Mouse (Mus musculus): ENCODE results near the gene Tssk4. TPM values are rescaled to one million over a fixed set of nuclear protein-coding genes. Genes with fewer than 3 reads are reported as not detected.

Tssk4 gene
- total and polyA plus RNA-seq, 2 experiments from 2014 or later = 0.16 to 0.28 TPM

DNA sequence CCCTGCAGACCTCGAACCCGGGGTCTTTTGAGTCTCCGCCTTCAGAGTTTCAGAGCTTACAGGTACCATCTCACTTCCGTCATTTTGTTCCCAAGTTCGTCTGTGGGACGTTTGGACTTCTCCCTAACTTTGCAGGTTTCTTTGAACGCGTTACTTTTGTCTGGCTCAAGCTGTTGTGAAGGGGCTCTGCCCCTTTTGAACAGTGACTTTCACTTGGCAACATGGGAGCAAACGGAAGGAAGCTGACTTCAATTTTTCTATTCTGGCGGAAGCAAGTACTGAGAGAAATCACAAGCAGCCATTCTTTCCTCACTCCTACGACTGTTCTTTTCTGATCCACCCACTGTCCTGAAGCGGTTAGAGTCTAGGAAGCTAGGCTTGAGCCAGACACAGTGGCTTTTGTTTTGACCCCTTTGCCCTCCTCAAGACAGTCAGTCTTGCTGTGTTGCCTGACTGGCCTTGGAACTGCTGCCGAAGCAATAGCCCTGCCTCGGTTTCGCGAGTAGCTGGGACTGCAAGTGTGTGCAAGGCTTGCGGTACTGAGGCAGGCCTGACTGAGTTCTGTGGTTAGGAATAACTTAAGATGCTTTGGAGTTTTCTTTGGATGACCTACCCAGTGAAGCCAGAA is 5.6 kb upstream of the Tssk4 start:
- H3K27me3 ChIP-seq (ENCODE audit: insufficient read depth, low read length) = no peaks in the 10 kb centered on the region
- WGBS = 30% methylated on average over 17 of the region's 17 CpGs
- DNase-seq (ENCODE audit: low spot score) (no peak), ATAC-seq (ENCODE audit: low FRiP score) (no peak)
- 0 out of 2 replicates have a peak, but pooled peaks cover 6% of the 10 kb centered on the region for H3K4me1 ChIP-seq (ENCODE audit: insufficient read depth, low read length)
- no peak for TF ChIP-seq CTCF (IDR thresholded peaks at IDR 0.05)
- no peaks in the 10 kb centered on the region for H3K9me3 ChIP-seq (ENCODE audit: low read length)
- H3K4me3 ChIP-seq (ENCODE audit: low read depth, low read length) = peak overlapping the region; percentile 97
- no peak overlapping the region for H3K27ac ChIP-seq (ENCODE audit: low read depth, low read length)
- peak overlapping the region; percentile 77 for H3K4me2 ChIP-seq (ENCODE audit: low read depth, low read length, poor library complexity, severe bottlenecking)
- H3K36me3 ChIP-seq (ENCODE audit: insufficient read depth, low read length) = peaks cover 15% of the 10 kb centered on the region
- H3K9ac ChIP-seq (replicated peaks; ENCODE audit: low read length, poor library complexity, severe bottlenecking) = peak overlapping the region; percentile 94; the same call in 1 of the 2 replicates

GRCm38 (mm10) chr14:55651528-55651927 is 1.5 kb downstream of the Tssk4 start:
- DNase-seq (ENCODE audit: low spot score) = no peak
- no peaks in the 10 kb centered on the region for H3K9me3 ChIP-seq (ENCODE audit: low read length)
- WGBS = 89% methylated on average over 7 of the region's 7 CpGs
- H3K9ac ChIP-seq (replicated peaks; ENCODE audit: low read length, poor library complexity, severe bottlenecking) = no peak overlapping the region
- H3K4me2 ChIP-seq (ENCODE audit: low read depth, low read length, poor library complexity, severe bottlenecking) = no peak overlapping the region
- TF ChIP-seq CTCF (IDR thresholded peaks at IDR 0.05) = no peak
- H3K4me1 ChIP-seq (ENCODE audit: insufficient read depth, low read length) = no peaks in the 10 kb centered on the region
- no peaks in the 10 kb centered on the region for H3K36me3 ChIP-seq (ENCODE audit: insufficient read depth, low read length)
- H3K27ac ChIP-seq (ENCODE audit: low read depth, low read length) = no peak overlapping the region
- no peak for ATAC-seq (ENCODE audit: low FRiP score)
- H3K4me3 ChIP-seq (ENCODE audit: low read depth, low read length) = no peak overlapping the region
- no peaks in the 10 kb centered on the region for H3K27me3 ChIP-seq (ENCODE audit: insufficient read depth, low read length)

GRCm38 (mm10) chr14:55656935-55657334 is 7.0 kb downstream of the Tssk4 start:
- Histone ChIP-seq H3K36me3 (ENCODE audit: insufficient read depth, low read length) (0 out of 2 replicates have a peak, but pooled peaks cover 10% of the 10 kb centered on the region), H3K27me3 (ENCODE audit: insufficient read depth, low read length) (no peaks in the 10 kb centered on the region), H3K4me2 (ENCODE audit: low read depth, low read length, poor library complexity, severe bottlenecking) (no peak overlapping the region), H3K4me3 (ENCODE audit: low read depth, low read length) (no peak overlapping the region), H3K9ac (replicated peaks; ENCODE audit: low read length, poor library complexity, severe bottlenecking) (no peak overlapping the region), H3K4me1 (ENCODE audit: insufficient read depth, low read length) (no peaks in the 10 kb centered on the region), H3K27ac (ENCODE audit: low read depth, low read length) (no peak overlapping the region), H3K9me3 (ENCODE audit: low read length) (no peaks in the 10 kb centered on the region)
- DNase-seq (ENCODE audit: low spot score) = no peak
- 90% methylated on average over 3 of the region's 3 CpGs for WGBS
- no peak for ATAC-seq (ENCODE audit: low FRiP score)
- TF ChIP-seq CTCF (IDR thresholded peaks at IDR 0.05) = no peak

- ATAC-seq (ENCODE audit: low FRiP score) (no peak), DNase-seq (ENCODE audit: low spot score) (no peak)
- Histone ChIP-seq H3K4me2 (ENCODE audit: low read depth, low read length, poor library complexity, severe bottlenecking) (no peak overlapping the region), H3K9ac (replicated peaks; ENCODE audit: low read length, poor library complexity, severe bottlenecking) (no peak overlapping the region), H3K27ac (ENCODE audit: low read depth, low read length) (no peak overlapping the region), H3K4me3 (ENCODE audit: low read depth, low read length) (no peak overlapping the region), H3K27me3 (ENCODE audit: insufficient read depth, low read length) (no peaks in the 10 kb centered on the region), H3K4me1 (ENCODE audit: insufficient read depth, low read length) (no peaks in the 10 kb centered on the region), H3K36me3 (ENCODE audit: insufficient read depth, low read length) (peaks cover 14% of the 10 kb centered on the region; the same call in 1 of the 2 replicates), H3K9me3 (ENCODE audit: low read length) (no peaks in the 10 kb centered on the region)
- TF ChIP-seq CTCF (IDR thresholded peaks at IDR 0.05) = no peak
- WGBS = 94% methylated on average over 5 of the region's 5 CpGs
These were observed 8.0 kb downstream of the Tssk4 start for GRCm38 (mm10) chr14:55658011-55658410.

DNA sequence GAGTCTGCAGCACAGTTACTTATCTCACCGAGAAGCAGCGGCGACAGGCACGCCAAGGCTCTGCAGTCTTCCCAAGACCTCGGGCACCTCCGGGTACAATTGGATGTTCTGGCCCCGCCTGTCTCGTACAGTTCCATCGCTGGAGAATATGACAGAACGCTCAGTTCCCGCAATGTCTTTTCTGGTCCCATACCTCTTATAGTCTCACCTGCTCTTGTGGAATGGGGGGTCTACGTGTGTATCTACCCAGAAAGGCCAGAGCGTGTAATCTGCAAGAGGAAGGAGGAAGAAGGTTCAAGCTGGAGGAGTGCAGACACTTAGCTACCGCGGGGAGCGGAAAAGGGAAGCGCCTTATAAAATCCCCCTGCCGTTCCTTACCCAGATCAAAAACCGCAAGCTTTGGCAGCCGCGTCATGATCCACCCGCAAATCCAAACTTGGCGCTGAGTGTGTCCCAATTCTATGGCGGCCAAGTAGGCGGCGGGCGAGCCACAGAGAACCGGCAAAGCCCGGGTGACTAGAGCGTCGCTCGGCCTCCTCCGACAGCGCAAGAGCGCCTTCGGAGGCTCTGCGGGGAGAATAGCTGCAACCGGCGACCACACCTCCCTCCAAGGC is 10.1 kb downstream of the Tssk4 start, which contains the start of gene Mdp1:
TSS of gene Mdp1 (minus strand) at position 549 of the 614 bp plus-strand sequence.
- ATAC-seq (ENCODE audit: low FRiP score) = peak; percentile 94
- DNase-seq (ENCODE audit: low spot score) = peak; percentile 95
- WGBS = under 1% methylated on average over 39 of the region's 39 CpGs
- TF ChIP-seq CTCF (IDR thresholded peaks at IDR 0.05) = peak; percentile 72
- Histone ChIP-seq H3K36me3 (ENCODE audit: insufficient read depth, low read length) (peaks cover 17% of the 10 kb centered on the region; the same call in 1 of the 2 replicates), H3K9ac (replicated peaks; ENCODE audit: low read length, poor library complexity, severe bottlenecking) (peak within 1 kb of the TSS; percentile 74), H3K9me3 (ENCODE audit: low read length) (no peaks in the 10 kb centered on the region), H3K27me3 (ENCODE audit: insufficient read depth, low read length) (no peaks in the 10 kb centered on the region), H3K27ac (ENCODE audit: low read depth, low read length) (peak within 1 kb of the TSS; percentile 80), H3K4me3 (ENCODE audit: low read depth, low read length) (peak within 1 kb of the TSS; percentile 66), H3K4me2 (ENCODE audit: low read depth, low read length, poor library complexity, severe bottlenecking) (peak within 1 kb of the TSS; percentile 67), H3K4me1 (ENCODE audit: insufficient read depth, low read length) (no peaks in the 10 kb centered on the region)

DNA sequence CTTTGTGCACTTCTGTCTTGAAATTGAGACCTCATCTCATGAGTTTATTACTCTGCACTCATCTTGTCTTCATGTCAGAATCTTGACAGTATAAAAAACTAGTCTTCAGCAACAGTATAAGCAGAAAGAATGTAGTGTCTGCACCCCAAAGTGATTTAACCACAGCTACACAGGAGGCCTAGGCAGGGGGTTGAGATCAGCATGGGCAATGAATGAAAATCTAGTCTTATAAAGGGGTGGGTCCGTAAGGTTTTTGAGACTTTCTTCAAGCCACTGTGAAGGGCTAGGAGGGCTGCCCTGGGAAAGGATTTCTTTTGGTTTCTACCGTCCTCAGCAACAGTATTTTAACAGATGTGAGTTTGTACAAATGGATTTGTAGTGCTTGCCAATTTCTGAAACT is 10.7 kb downstream of the Tssk4 start:
- H3K4me3 ChIP-seq (ENCODE audit: low read depth, low read length) = peak overlapping the region; percentile 66; the same call in 1 of the 2 replicates
- TF ChIP-seq CTCF (IDR thresholded peaks at IDR 0.05) = no peak
- DNase-seq (ENCODE audit: low spot score) (no peak), ATAC-seq (ENCODE audit: low FRiP score) (no peak)
- no peak overlapping the region for H3K9ac ChIP-seq (replicated peaks; ENCODE audit: low read length, poor library complexity, severe bottlenecking)
- no peaks in the 10 kb centered on the region for H3K9me3 ChIP-seq (ENCODE audit: low read length)
- no peaks in the 10 kb centered on the region for H3K4me1 ChIP-seq (ENCODE audit: insufficient read depth, low read length)
- H3K27ac ChIP-seq (ENCODE audit: low read depth, low read length) = no peak overlapping the region
- peaks cover 17% of the 10 kb centered on the region; the same call in 1 of the 2 replicates for H3K36me3 ChIP-seq (ENCODE audit: insufficient read depth, low read length)
- H3K4me2 ChIP-seq (ENCODE audit: low read depth, low read length, poor library complexity, severe bottlenecking) = peak overlapping the region; percentile 67
- WGBS = 32% methylated on average over 2 of the region's 2 CpGs
- H3K27me3 ChIP-seq (ENCODE audit: insufficient read depth, low read length) = no peaks in the 10 kb centered on the region

Data from midbrain, postnatal 0 days (tissue).